Mouse (Mus musculus) ES-E14 (cell line): ENCODE results near the gene Ctnnd1.

Source experiments
- CHD2 ChIP-seq: IDR thresholded peaks from 2 replicates; pipeline ENCODE4 v1.6.1; 2014; ENCODE audit warnings: mild to moderate bottlenecking, low read depth, low read length, inconsistent platforms
- HCFC1 ChIP-seq: IDR thresholded peaks from 2 replicates; pipeline ENCODE4 v1.6.1; 2012; ENCODE audit warnings: low read length, inconsistent platforms, borderline replicate concordance; ENCODE audit not compliant: insufficient read depth
- MAFK ChIP-seq: IDR thresholded peaks from 2 replicates; pipeline ENCODE4 v1.6.1; 2014; ENCODE audit warnings: mild to moderate bottlenecking, low read depth, low read length, inconsistent platforms; ENCODE audit not compliant: insufficient read depth
- ZC3H11A ChIP-seq: IDR thresholded peaks from 2 replicates; pipeline ENCODE4 v1.6.1; 2012; ENCODE audit warnings: low read depth, mild to moderate bottlenecking, inconsistent platforms, low read length, borderline replicate concordance
- ZNF384 ChIP-seq: IDR thresholded peaks from 2 replicates; pipeline ENCODE4 v1.6.1; 2012; ENCODE audit warnings: low read depth, low read length, inconsistent platforms

GRCm38 (mm10) chr2:84690050-84690449 lies 39.5 kb upstream of the Ctnnd1 start:
- no peak for TF ChIP-seq HCFC1
- no peak for TF ChIP-seq CHD2
- TF ChIP-seq ZNF384 = no peak
- no peak for TF ChIP-seq ZC3H11A
- no peak for TF ChIP-seq MAFK
